Mouse (Mus musculus) neutrophil, adult 5-6 weeks (primary cell): ENCODE measurements around the gene Alg2. TPM values are rescaled to one million over a fixed set of nuclear protein-coding genes. Genes with fewer than 3 reads are reported as not detected.

Experiments
- ATAC-seq: fragments of 151-379, 151-347 bp; 2 replicates; pipeline ENCODE4 v1.8.0; 2017; ENCODE audit warnings: mild to moderate bottlenecking, moderate TSS enrichment; ENCODE audit not compliant: insufficient number of reproducible peaks, poor library complexity, low FRiP score, severe bottlenecking; ENCODE audit errors: extremely low read depth
- total RNA-seq: library from RNA; stranded (forward); fragments of 200-1000 nt; gene quantifications from 2 replicates; pipeline ENCODE4 v1.2.3, GENCODE M21; 2017

The Alg2 gene
- total RNA-seq, 1 experiment from 2014 or later: 12.2 TPM

- ATAC-seq: no peak
Observed at GRCm38 (mm10) chr4:47474730-47475643, 854 bp upstream of the Alg2 start.

DNA sequence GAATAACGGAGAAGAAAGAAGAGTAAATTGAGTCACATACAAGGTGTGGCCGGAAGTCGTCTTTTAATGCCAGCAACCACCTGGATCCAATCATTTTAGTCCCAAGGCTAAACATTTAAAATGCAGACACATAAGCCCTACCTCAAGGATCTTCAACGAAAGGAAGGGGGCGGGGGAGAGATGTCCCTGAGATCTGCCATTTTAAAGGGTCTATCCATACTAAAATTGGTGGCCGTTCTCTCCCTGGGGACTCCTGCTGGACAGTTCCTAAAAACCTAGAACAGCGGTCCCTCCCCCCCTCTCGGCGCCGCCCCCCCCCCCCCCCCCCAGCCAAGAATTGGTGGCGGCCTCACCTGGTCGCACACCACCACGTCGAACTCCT, 556 bp downstream of the Alg2 start:
- ATAC-seq: no peak

- ATAC-seq: no peak
Observed at GRCm38 (mm10) chr4:47467196-47467595, 6.9 kb downstream of the Alg2 start.

GRCm38 (mm10) chr4:47449586-47450522, 24.3 kb downstream of the Alg2 start:
- ATAC-seq: no peak

- no peak for ATAC-seq
Observed at GRCm38 (mm10) chr4:47449116-47449515, 25.0 kb downstream of the Alg2 start.

GRCm38 (mm10) chr4:47448526-47448925, 25.6 kb downstream of the Alg2 start:
- no peak; the same call in 1 of the 2 replicates for ATAC-seq

GRCm38 (mm10) chr4:47440951-47441350, 33.2 kb downstream of the Alg2 start:
- ATAC-seq: no peak

- ATAC-seq: no peak
Observed at GRCm38 (mm10) chr4:47438956-47439355, 35.2 kb downstream of the Alg2 start.

DNA sequence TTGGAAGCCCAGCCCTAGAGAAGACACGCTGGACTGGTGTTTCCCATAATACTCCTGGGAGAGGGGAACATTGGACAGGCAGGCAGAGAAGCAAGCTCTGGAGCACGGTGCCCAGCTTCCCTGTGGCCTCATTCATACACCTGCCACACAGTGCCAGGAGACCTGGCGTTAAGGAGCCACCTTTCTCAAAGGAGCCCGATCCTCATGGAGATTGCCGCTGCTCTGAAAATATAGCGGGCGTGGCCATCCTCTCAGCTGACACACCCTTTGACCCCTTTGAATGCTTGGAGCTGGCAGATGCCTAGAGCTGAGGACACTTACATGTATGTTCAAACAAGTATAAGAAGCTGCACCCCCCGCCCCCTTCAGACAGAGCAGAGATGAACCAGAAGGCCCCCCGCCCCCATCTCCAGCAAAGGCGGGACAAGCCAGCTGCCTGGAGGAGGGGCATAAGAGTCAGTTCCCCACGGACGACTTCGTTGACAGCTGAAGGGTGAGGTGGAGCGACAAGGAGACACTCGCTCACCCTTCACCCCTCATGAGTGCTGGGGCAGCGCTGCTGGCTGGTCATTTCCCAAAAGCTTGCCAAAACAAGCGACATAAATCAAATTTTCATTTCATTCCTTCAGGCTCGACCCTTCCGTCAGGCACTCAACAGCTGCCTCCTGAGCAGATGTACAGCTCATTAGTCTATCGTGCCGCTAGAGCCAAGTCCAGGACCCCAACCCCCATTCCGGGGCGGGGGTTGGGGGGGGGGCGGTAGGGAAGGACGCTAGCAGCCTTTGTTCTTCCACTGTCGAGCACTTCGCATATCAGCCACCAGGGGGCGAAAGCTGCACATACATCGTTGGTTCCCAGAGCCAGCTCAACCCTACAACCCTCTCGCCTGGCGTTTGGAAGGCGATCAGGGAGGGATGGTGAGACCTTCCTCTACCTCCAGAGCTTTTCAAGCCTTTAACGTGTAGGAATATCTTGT, 36.5 kb downstream of the Alg2 start:
- peak; percentile 76 for ATAC-seq

DNA sequence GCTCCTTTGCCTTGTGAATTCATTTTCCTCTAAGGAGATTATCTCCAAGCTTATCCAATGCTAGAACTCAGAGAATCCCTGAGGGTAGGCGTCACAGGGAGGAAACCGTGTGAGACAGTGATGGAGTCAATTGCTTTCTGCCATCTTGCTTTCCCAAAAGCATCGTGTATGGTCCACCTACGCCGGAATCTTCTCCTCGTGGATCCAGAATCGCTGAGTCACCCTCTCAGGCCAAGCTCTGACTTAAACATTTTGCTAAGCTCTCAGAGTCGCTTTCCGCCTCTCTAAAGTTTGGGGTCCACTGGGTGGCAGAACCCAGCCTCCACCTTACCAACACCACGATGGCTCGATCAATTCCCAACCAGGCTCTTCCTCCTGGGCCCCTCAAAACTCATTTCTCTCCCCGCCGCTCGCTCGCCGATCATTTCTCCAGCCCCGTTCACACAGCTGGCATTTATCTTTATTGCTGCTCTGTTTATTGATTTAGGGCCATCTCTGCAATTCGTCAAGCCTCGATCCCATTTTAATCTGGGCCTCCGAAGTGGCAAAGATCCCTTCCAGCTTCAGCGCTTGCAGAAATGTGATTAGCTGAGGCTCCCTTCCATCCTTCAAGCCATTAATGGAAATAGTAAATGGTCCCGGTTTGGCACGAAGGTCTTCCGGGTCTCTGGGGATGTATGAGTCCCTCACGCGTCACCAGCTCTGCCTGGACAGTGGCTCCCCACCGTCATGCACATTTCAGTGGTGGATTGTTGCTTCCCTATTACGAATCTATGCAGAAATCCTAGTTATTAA, 38.4 kb downstream of the Alg2 start:
- ATAC-seq: no peak

DNA sequence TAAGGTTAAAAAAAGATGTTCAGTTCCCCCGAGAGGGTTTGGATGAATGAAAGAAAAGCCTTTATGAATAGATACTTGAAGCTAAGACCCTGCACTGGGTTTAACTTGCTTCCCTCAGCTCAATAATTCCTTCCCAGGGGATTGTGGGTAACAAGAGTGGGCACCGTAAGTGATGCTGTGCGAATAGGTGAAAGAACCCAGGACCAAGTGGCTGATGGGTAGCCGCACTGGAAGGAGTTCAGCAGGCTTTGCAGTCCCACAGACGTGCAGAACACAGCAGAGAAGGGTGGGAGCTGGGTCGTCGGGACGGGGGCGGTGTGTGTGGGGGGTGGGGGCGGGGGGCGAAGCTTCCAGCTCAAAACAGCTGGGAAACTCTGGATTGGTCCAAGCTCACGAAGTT, 39.0 kb downstream of the Alg2 start:
- no peak for ATAC-seq

- no peak for ATAC-seq
Observed at GRCm38 (mm10) chr4:47432766-47433165, 41.4 kb downstream of the Alg2 start.

- ATAC-seq: no peak
Observed at GRCm38 (mm10) chr4:47431081-47431480, 43.1 kb downstream of the Alg2 start.

GRCm38 (mm10) chr4:47430557-47430956, 43.6 kb downstream of the Alg2 start:
- ATAC-seq: no peak

DNA sequence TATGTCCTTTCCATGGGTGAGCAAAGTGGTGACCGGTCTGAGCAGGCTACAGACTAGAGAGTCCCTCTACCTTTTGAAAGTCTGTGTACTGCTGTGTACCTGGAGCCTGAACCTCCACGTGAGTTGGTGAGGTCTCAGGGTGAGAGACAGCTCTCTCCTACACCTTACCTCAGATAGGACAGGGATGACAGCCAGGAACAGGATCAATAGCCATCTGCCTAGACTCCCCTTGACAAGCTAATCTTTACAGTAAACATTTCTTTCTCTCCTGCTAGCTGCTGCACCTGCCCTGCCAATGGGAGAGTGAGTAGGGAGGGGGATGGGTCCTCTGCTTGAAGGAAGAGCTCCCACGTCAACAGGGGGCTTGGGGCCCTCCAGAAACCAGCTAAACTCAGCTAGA, 46.5 kb downstream of the Alg2 start:
- ATAC-seq: no peak

DNA sequence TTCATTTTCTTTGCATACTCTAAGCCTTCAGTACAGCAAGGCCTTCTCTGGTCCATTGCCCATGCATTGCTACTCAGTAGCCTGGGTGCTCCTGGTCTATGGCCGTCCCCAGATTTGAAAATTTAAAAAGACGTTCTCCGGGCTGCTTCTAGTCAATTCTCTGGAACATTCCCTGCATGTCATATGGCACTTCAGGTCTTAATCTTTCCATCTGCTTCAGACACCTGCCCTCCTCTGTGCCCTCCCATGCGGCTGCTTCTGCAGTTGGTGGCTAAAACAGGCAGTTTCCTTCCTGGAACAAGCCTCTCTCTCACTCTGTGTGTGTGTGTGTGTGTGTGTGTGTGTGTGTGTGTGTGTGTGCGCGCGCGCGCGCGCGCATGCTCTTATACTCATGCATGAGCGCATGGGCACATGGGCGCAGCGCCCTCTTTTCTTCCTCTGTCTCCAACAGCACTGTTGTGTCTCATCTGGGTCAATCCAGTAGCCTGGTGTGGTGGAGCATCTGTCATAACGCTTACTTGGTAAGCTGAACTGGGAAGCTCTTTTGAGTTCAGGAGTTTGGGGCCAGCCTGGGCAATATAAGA, 48.8 kb downstream of the Alg2 start:
- ATAC-seq: no peak

GRCm38 (mm10) chr4:47424376-47424775, 49.8 kb downstream of the Alg2 start:
- no peak for ATAC-seq

DNA sequence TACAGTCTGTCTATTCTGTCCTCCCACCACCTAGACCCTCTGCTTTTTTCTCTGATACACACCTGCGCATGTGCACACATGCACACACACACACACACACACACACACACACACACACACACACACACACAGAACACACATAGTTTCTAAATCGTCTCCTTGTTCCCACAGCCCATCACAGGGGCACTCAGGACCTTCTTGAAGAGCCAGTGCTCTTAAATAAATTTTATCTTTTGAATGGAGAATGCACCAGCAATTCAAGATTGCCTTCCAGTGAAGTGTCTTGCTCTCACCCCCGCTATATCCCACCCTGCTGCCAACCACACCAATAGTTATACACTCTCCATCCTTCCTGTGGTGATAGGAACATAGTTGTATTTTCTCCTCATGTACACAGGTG, 51.2 kb downstream of the Alg2 start:
- ATAC-seq: no peak
